Mouse (Mus musculus): ENCODE results near the gene Polrmt.

DNA sequence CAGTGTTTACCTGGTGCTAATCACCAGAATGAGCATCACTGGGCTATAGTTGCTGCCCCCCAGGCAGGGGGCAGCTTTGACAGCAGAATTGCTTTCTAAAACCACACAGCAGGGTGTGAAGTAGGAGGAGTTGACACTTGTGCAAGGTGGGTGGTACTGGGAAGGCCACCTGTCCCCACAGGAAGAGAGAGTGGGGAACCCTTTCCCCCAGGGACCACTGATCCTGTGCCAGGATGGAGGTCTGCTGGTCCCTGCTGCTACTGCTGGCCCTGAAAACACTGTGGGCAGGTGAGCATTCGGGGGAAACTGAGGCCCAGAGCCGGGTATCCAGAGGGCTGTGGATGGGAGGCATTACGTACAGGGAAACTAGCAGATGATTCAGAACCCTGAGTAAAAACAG lies 57.2 kb downstream of the Polrmt start:
- TF ChIP-seq NANOG (IDR thresholded peaks at IDR 0.05; ENCODE audit: borderline replicate concordance, low read length) (no peak), CTCF (conservative IDR thresholded peaks at IDR 0.05; ENCODE audit: low read length) (no peak)

Data from E14TG2a.4 (cell line).